Mouse (Mus musculus) neutrophil, adult 83 days (primary cell): ENCODE data around the gene Mpi. TPM values are rescaled to one million over a fixed set of nuclear protein-coding genes. Genes with fewer than 3 reads are reported as not detected.

Source experiments
- total RNA-seq, 2 experiments: library from RNA; stranded (reverse); gene quantifications; one replicate each; pipeline ENCODE4 v1.2.4; 2023

Mpi gene
- total RNA-seq = 10 to 100 TPM; 10.6 to 11.7 TPM

GRCm38 (mm10) chr9:57552139-57552887 lies at the start of gene Mpi:
TSS of gene Mpi (minus strand) at chr9:57552763.

GRCm38 (mm10) chr9:57589224-57590126 lies 36.9 kb upstream of the Mpi start, which contains the start of gene Ulk3:
TSS of gene Ulk3 (plus strand) at chr9:57589452.

DNA sequence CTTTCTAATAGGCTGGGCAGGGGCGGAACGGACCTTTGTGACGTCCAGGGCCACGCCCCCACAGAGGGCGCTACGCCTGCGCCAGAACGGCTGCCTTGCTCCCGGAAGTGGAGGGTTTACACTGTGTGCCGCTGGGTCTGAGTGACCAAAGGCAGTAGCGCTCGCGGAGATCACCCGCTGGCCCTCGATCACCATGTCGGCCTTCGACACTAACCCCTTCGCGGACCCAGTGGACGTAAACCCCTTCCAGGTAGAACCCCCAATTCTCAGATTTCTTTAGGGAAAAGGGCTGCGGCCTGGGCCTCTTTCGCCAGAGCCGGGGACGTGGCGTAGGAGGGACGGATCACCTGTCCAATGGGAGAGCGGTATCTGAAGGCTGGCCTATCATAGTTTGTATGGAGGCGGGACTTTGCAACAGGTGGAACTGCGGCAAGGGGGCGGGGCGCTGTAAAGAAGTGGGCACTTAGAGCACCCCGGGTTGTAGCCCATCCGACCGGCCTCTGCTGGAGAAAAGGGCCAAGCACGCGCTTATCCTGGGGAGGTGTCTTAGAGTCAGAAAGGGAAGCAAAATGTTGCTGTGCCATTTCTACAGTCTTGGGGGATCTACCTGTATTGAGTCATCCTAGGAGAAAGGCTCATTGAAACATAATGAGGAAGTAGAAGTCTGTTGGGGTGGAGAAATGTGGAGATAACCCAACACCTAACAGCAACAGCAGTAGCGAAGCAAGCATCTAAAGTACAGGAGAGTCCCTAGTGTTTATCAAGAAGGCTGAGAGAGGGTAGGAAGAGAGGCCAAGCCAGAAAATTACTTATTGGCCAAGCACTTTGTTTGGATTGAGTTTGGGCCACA lies 8.5 kb upstream of the Mpi start, which contains the start of gene Scamp2:
TSS of gene Scamp2 (plus strand) at position 83 of the 850 bp plus-strand sequence.

GRCm38 (mm10) chr9:57537044-57537727 lies 15.4 kb downstream of the Mpi start, which contains the start of gene Fam219b:
TSS of gene Fam219b (plus strand) at chr9:57537528.

GRCm38 (mm10) chr9:57521056-57521911 lies 31.3 kb downstream of the Mpi start, which contains the start of gene Cox5a:
TSS of gene Cox5a (plus strand) at chr9:57521274.

DNA sequence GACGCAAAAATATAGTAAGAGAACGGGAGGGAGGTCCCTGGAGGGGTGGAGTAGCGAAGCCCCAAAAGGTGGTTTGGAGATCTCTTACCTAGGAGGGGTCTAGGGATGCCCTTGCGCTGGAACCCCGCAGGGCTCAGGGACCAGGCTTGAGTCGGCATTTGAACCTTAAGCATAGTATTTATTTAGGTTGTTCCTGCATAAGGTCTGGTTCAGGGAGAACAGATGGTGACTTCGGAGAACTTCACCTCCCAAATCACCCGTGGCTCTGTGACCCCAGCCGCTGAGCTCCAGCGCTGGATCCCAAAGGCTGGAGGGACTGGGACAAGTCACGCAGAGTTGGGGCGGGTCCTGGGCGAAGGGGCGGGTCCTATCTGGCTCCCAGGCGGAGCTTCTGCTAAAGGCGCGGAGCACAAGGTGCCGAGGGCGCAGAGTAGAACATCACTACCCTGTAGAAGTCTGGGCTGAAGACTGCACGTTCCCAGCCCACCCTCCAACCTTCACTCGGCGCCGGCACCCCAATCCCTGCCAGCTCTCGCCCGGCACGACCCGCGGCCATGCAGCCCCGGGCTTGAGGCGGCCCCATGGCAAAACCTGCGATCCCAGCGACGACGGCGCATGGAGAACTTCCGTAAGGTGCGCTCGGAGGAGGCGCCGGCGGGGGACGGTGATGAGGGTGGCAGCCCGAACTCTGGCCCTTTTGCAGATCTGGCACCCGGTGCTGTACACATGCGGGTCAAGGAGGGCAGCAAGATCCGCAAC lies 48.8 kb downstream of the Mpi start, which contains the start of gene Rpp25:
TSS of gene Rpp25 (plus strand) at position 405 of the 759 bp plus-strand sequence.

Other genes starting within 250 kb of the Mpi start
- 10 to 100 TPM; 27.3 to 27.8 TPM for gene Ppcdc, start 112.6 kb downstream of the Mpi start, total RNA-seq
- under 1 TPM; 0.11 to 0.57 TPM for gene Scamp5, start 84.7 kb downstream of the Mpi start, total RNA-seq
- gene Rpp25, start 48.7 kb downstream of the Mpi start, total RNA-seq = not detected
- 100 to 1,000 TPM; 110 to 118 TPM for gene Cox5a, start 31.5 kb downstream of the Mpi start, total RNA-seq
- gene Fam219b, start 15.2 kb downstream of the Mpi start, total RNA-seq = 1 to 10 TPM; 8.2 to 9.1 TPM
- gene Scamp2, start 8.2 kb upstream of the Mpi start, total RNA-seq = 100 to 1,000 TPM; 120 to 128 TPM
- gene Ulk3, start 36.7 kb upstream of the Mpi start, total RNA-seq = 10 to 100 TPM; 31.1 to 32.8 TPM
- gene Cplx3, start 53.5 kb upstream of the Mpi start, total RNA-seq = not detected
- gene Lman1l, start 68.0 kb upstream of the Mpi start, total RNA-seq = not detected
- gene Csk, start 100.9 kb upstream of the Mpi start, total RNA-seq = 100 to 1,000 TPM; 178 TPM
- not detected for gene Cyp1a2, start 130.9 kb upstream of the Mpi start, total RNA-seq
- gene Cyp1a1, start 135.2 kb upstream of the Mpi start, total RNA-seq = not detected
- 10 to 100 TPM; 13.3 to 16.1 TPM for gene Edc3, start 155.8 kb upstream of the Mpi start, total RNA-seq
- 100 to 1,000 TPM; 130 to 131 TPM for gene Clk3, start 213.1 kb upstream of the Mpi start, total RNA-seq